Mouse (Mus musculus) ES-E14 (cell line): ENCODE results near the gene Nfib. TPM values are rescaled to one million over a fixed set of nuclear protein-coding genes. Genes with fewer than 3 reads are reported as not detected.

Source experiments
- DNase-seq: peaks from one replicate; pipeline ENCODE4 v3.0.0-alpha.2; 2013; ENCODE audit warnings: low read depth, low spot score
- H3K27ac ChIP-seq: 2 replicates; pipeline ENCODE4 v1.5.1; 2012; ENCODE audit warnings: low read depth, mild to moderate bottlenecking, low read length, moderate library complexity, mixed read lengths; ENCODE audit not compliant: poor library complexity, insufficient read depth, severe bottlenecking
- H3K36me3 ChIP-seq: 2 replicates; pipeline ENCODE4 v1.6.1; 2012; ENCODE audit warnings: mild to moderate bottlenecking, low read length, moderate library complexity, mixed read lengths; ENCODE audit not compliant: control insufficient read depth, poor library complexity, insufficient read depth, severe bottlenecking
- H3K4me1 ChIP-seq, 2 experiments: fragments of 150-350 bp in 1 of 2; sonication (generic) in 1 of 2; 2 replicates each; pipeline ENCODE4 v1.6.1; 2012; ENCODE audit warnings: low read length in 2 of 2, mild to moderate bottlenecking in 1 of 2, mixed read lengths in 1 of 2; ENCODE audit not compliant: control insufficient read depth in 2 of 2, insufficient read depth in 2 of 2, poor library complexity in 1 of 2
- H3K4me3 ChIP-seq, 2 experiments: fragments of 150-350 bp in 1 of 2; sonication (generic) in 1 of 2; 2 replicates each; pipeline ENCODE4 v1.5.1; 2012; ENCODE audit warnings: low read length in 2 of 2, low read depth in 1 of 2, mild to moderate bottlenecking in 1 of 2, mixed read lengths in 1 of 2; ENCODE audit not compliant: insufficient read depth in 1 of 2, poor library complexity in 1 of 2, severe bottlenecking in 1 of 2
- H3K9ac ChIP-seq: 2 replicates; pipeline ENCODE4 v1.6.1; 2012; ENCODE audit warnings: low read depth, mild to moderate bottlenecking, low read length, mixed read lengths; ENCODE audit not compliant: poor library complexity, insufficient read depth, severe bottlenecking
- H3K9me3 ChIP-seq: fragments of 150-350 bp; sonication (generic); 2 replicates; pipeline ENCODE4 v1.6.1; 2012; ENCODE audit warnings: low read depth, mild to moderate bottlenecking, low read length; ENCODE audit not compliant: control insufficient read depth, insufficient read depth
- CHD2 ChIP-seq: IDR thresholded peaks from 2 replicates; pipeline ENCODE4 v1.6.1; 2014; ENCODE audit warnings: mild to moderate bottlenecking, low read depth, low read length, inconsistent platforms
- HCFC1 ChIP-seq: IDR thresholded peaks from 2 replicates; pipeline ENCODE4 v1.6.1; 2012; ENCODE audit warnings: low read length, inconsistent platforms, borderline replicate concordance; ENCODE audit not compliant: insufficient read depth
- MAFK ChIP-seq: IDR thresholded peaks from 2 replicates; pipeline ENCODE4 v1.6.1; 2014; ENCODE audit warnings: mild to moderate bottlenecking, low read depth, low read length, inconsistent platforms; ENCODE audit not compliant: insufficient read depth
- ZC3H11A ChIP-seq: IDR thresholded peaks from 2 replicates; pipeline ENCODE4 v1.6.1; 2012; ENCODE audit warnings: low read depth, mild to moderate bottlenecking, inconsistent platforms, low read length, borderline replicate concordance
- ZNF384 ChIP-seq: IDR thresholded peaks from 2 replicates; pipeline ENCODE4 v1.6.1; 2012; ENCODE audit warnings: low read depth, low read length, inconsistent platforms
- in situ Hi-C, 2 experiments: fragments of 600-800 bp; cut with MboI; formaldehyde crosslinking; loops; one replicate each; pipeline ENCODE4 v1.15.1; 2025; ENCODE audit warnings: low sequenced_read_pairs in 2 of 2, inconsistent platforms in 1 of 2; ENCODE audit not compliant: unreplicated experiment in 2 of 2
- total RNA-seq: library from RNA; depleted of rRNA; stranded (reverse); fragments of 300-350 nt; gene quantifications from 2 replicates; pipeline ENCODE4 v1.2.3, GENCODE M21; 2012

Nfib gene
- total RNA-seq, 1 experiment, result 8.9 TPM

- peaks cover 2 to 6% of the 10 kb centered on the region in 2 experiments; a peak in 2 of 4 replicates for H3K4me1 ChIP-seq
- H3K4me3 ChIP-seq, result no peak overlapping the region
- no peak overlapping the region for H3K9ac ChIP-seq
- H3K27ac ChIP-seq, result no peak overlapping the region
- no peaks in the 10 kb centered on the region for H3K36me3 ChIP-seq
- no peaks in the 10 kb centered on the region for H3K9me3 ChIP-seq
- in situ Hi-C loops, result no loop called here
- TF ChIP-seq HCFC1, result no peak
- no peak for TF ChIP-seq MAFK
- no peak for TF ChIP-seq ZNF384
- no peak for TF ChIP-seq CHD2
- TF ChIP-seq ZC3H11A, result no peak
- DNase-seq, result no peak
Observed at GRCm38 (mm10) chr4:82540048-82540410, 165.5 kb downstream of the Nfib start.

- Histone ChIP-seq H3K9me3 (no peaks in the 10 kb centered on the region), H3K36me3 (no peaks in the 10 kb centered on the region), H3K4me3 (no peak overlapping the region), H3K27ac (no peak overlapping the region), H3K4me1 (peaks cover 2 to 7% of the 10 kb centered on the region in 2 experiments; a peak in 2 of 4 replicates), H3K9ac (no peak overlapping the region)
- TF ChIP-seq HCFC1 (no peak), ZC3H11A (no peak), MAFK (no peak), ZNF384 (no peak), CHD2 (no peak)
- in situ Hi-C loops, result no loop called here
- no peak for DNase-seq
Observed at GRCm38 (mm10) chr4:82539406-82540047, 166.0 kb downstream of the Nfib start.

DNA sequence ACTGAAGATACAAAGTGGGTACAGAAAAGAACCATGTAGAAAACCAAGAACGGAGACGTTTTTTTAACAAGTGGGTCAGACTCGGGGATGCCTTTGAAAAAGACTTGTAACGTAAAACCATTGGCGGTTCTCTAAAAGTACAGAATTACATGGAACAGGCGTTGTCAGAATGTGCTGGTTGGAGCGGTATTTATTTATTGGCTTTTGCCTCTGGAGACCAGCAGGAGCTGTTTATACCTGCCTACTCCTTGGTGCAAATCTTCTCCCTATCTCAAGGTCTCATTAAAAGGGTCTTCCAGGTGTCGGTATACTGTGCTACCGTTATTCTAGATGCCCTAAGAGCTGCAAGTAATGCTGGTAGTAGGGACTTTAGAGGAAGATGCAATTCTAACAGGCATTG lies 166.7 kb downstream of the Nfib start:
- no peak for DNase-seq
- Histone ChIP-seq H3K4me1 (peaks cover 2 to 9% of the 10 kb centered on the region in 2 experiments; a peak in 2 of 4 replicates), H3K27ac (no peak overlapping the region), H3K4me3 (no peak overlapping the region), H3K36me3 (no peaks in the 10 kb centered on the region), H3K9me3 (no peaks in the 10 kb centered on the region), H3K9ac (no peak overlapping the region)
- in situ Hi-C loops, result no loop called here
- TF ChIP-seq HCFC1 (no peak), ZNF384 (no peak)

DNA sequence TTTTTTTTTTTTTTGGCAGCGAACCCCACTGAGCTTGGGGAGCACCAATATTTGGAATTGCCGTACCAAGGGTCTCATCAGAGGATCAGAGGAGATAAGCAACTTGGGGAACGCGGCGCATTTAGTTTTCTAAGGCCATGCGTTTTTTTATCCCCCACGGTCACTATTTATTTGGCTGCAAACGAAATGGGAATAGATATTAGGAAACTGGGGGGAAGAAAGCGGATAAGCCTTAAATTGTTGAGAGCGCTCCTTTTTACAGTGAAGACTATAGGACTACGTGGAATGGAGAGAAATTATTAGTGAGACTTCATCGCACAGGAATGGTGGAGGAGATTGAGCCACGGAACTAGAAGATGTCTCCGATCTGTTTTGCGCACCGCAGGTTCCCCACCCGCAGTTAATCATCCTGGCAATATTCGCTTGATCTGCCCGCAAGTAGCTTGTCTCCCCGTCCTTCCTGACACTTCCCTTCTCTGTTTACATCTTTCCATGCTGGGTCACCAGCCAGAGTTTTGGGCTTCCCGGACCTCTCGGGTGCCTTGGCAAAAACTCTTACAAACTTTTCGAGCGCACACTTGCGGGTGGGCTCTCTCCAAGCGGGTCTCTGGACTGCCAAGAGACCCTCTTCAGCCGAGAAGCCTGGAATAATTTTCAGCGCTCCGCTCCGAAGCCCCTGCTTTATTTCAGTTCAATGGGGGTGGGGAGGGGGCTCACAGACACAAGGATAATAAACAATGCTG lies 167.3 kb downstream of the Nfib start:
- H3K9me3 ChIP-seq, result no peaks in the 10 kb centered on the region
- H3K27ac ChIP-seq, result no peak overlapping the region
- H3K9ac ChIP-seq, result no peak overlapping the region
- no peak for DNase-seq
- in situ Hi-C loops, result no loop called here
- H3K4me3 ChIP-seq, result no peak overlapping the region
- peaks cover 0 to 7% of the 10 kb centered on the region in 2 experiments; a peak in 2 of 4 replicates for H3K4me1 ChIP-seq
- no peaks in the 10 kb centered on the region for H3K36me3 ChIP-seq
- TF ChIP-seq CHD2 (no peak), HCFC1 (no peak), ZC3H11A (no peak)
